ENCODE assay signal across 23 mouse cellular contexts in the genomic region with DNA sequence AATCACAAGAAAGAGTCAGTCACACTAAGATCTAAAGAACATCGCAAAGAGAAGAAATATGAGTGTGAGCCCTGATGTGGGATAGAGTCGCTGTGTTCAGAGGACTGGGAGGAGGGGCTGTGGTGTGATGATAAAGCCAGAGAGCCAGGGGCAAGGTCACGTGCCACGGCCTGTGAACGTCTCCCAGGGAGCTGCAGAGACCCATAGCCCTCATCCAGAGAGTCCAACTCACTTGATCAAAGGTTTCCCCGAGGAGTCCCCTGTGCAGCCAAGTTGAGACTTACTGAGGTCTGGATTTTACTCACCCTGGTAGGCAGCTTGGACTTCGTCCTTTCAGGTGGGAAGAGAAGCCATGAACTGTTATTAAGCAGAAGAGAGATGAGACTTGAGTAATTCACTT. TPM values are rescaled to one million over a fixed set of nuclear protein-coding genes. Genes with fewer than 3 reads are reported as not detected.
DNase-seq lines count a peak whose midpoint lies in the region; ATAC-seq and TF ChIP-seq lines count a peak whose summit lies in the region.
"Had no signal": no experiment of that assay in that cellular context is flagged by ENCODE, and none has a peak within 500 bp of the region (broad histone marks: within the 10 kb centered on the region; RNA-seq: fewer than 3 reads in every experiment).

No protein-coding gene starts in this region.

- H3K4me1 ChIP-seq in G1E (ENCODE audit: insufficient read depth, low read depth, low read length), result peaks cover 11% of the 10 kb centered on the region
- H3K4me1 ChIP-seq: embryonic facial prominence, embryonic 12.5 days; forebrain, embryonic 13.5 days; hindbrain, embryonic 15.5 days; liver, embryonic 15.5 days; midbrain, embryonic 13.5 days; neural tube, embryonic 13.5 days had no signal

- H3K27me3 ChIP-seq in G1E (ENCODE audit: insufficient read depth, low read length), result peaks cover 40% of the 10 kb centered on the region
- H3K27me3 ChIP-seq: forebrain, embryonic 13.5 days; heart, embryonic 15.5 days; hindbrain, embryonic 15.5 days; limb, embryonic 13.5 days; liver, embryonic 15.5 days; midbrain, embryonic 13.5 days; neural tube, embryonic 13.5 days; stomach, embryonic 15.5 days had no signal

- TF ChIP-seq CTCF in G1E (IDR thresholded peaks at IDR 0.05; ENCODE audit: low read depth, low read length), result no peak

- DNase-seq in G1E (ENCODE audit: low spot score) (no peak), ZHBTc4 (ENCODE audit: low read depth, low spot score) (peak; percentile 28)
- DNase-seq in kidney, adult 9 months, result peak; percentile 90
- DNase-seq in kidney, postnatal 36 days, result peak; percentile 76 to 80
- DNase-seq in embryo, embryonic 9.5 days (ENCODE audit: extremely low spot score), result no peak
- DNase-seq in ovary, postnatal 36 days (ENCODE audit: low spot score), result no peak
- no peak for DNase-seq in cerebellum, postnatal 10 days
- DNase-seq: cerebellum, adult 2 months; gastrocnemius, postnatal 14 days; heart, adult 18-20 months; heart, postnatal 4 days; layer of hippocampus, postnatal 36 days had no signal

- H3K9me3 ChIP-seq in G1E (replicated peaks), result no peaks in the 10 kb centered on the region
- H3K9me3 ChIP-seq: embryonic facial prominence, embryonic 12.5 days; forebrain, embryonic 13.5 days; heart, embryonic 15.5 days; hindbrain, embryonic 15.5 days; limb, embryonic 13.5 days; liver, embryonic 15.5 days; midbrain, embryonic 13.5 days; neural tube, embryonic 13.5 days; stomach, embryonic 15.5 days had no signal

- peak; percentile 87 for ATAC-seq in G1E (ENCODE audit: extremely low read depth, insufficient number of reproducible peaks, low FRiP score, poor library complexity, severe bottlenecking)
- ATAC-seq: CD4-positive, CD25-positive, alpha-beta regulatory T cell, adult 4 months; forebrain, embryonic 13.5 days; midbrain, embryonic 13.5 days had no signal

- H3K36me3 ChIP-seq in G1E (replicated peaks), result no peaks in the 10 kb centered on the region
- H3K36me3 ChIP-seq: embryonic facial prominence, embryonic 12.5 days; heart, embryonic 15.5 days; hindbrain, embryonic 15.5 days; limb, embryonic 13.5 days; liver, embryonic 15.5 days; midbrain, embryonic 13.5 days; neural tube, embryonic 13.5 days; stomach, embryonic 15.5 days had no signal

- no peak overlapping the region for H3K4me3 ChIP-seq in G1E (ENCODE audit: low read depth, low read length)
- H3K4me3 ChIP-seq: embryonic facial prominence, embryonic 12.5 days; erythroblast, embryonic 14.5 days; forebrain, embryonic 13.5 days; heart, embryonic 15.5 days; hindbrain, embryonic 15.5 days; limb, embryonic 13.5 days; liver, embryonic 15.5 days; midbrain, embryonic 13.5 days; neural tube, embryonic 13.5 days; stomach, embryonic 15.5 days had no signal

RNA-seq across cellular contexts. Expression of a gene that starts 21.9 kb away (rescaled TPM):
- total RNA-seq in G1E (2014; fragmentation: Nextera tagmentation), result 129 and 146 TPM in 2 replicates
- total RNA-seq in G1E (2017), result 138 and 159 TPM in 2 replicates
- polyA plus RNA-seq in G1E (2012), result 48.2 and 63.7 TPM in 2 replicates

Comparison
In these comparisons a context has a peak if more than half of its experiments do, and no peak if none do; other contexts are left out.
1. DNase-seq: peak in ZHBTc4 (single experiment), kidney, adult 9 months (single experiment) and kidney, postnatal 36 days (2 of 2); none in G1E (single experiment), embryo, embryonic 9.5 days (single experiment), ovary, postnatal 36 days (single experiment) and cerebellum, postnatal 10 days (0 of 2).